Mouse (Mus musculus) kidney, adult 9 months (tissue): ENCODE measurements around the gene Plxnd1.

Experiments used
- DNase-seq: peaks from one replicate; pipeline ENCODE4 v3.0.0; 2022

Plxnd1 gene

DNA sequence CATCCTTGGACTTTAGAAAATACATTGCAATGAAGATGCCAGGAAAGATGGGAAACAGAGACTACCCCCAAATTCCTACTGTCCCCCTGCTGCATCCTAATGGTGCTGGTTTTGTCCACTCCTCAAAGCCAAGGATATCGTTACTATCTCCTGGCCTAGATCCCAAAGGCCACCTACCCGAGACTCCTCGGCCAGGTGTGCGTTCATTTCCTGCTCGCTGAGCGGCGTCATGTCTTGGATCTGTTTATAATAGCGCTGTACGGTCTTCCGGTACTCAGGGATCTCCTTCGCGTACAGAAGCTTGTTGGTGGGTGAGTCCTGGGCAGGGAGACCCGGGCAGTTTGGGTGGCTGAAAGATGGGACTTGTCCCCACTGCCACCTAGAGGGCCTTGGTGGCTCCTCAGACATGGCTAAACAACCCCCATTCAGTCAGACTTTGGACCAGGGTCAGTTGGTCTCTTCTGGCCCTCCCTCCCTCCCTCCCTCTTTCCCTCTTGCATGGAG lies 38.3 kb downstream of the Plxnd1 start:
- DNase-seq = no peak

DNA sequence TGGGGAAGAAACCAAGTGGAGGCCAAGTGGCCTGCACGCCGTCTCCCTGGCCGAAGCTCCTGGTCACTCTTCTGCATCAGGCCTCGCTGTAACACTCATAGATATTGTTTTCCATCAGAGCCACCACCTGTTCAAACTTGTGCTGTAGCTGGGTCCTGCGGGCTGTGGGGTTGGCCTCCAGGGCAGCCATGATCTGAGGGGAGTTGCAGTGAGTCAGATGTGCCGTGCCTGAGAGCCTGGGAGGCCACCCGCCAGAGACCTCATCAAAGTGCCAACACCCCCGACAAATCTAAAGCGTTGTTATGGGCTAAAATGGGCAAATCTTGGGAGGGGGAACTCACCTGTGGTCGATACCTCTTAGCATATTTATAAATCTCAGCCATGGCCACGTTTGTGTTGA lies 39.1 kb downstream of the Plxnd1 start:
- DNase-seq = no peak

- no peak for DNase-seq
Observed at GRCm38 (mm10) chr6:115955169-115955568, 39.6 kb downstream of the Plxnd1 start.

DNA sequence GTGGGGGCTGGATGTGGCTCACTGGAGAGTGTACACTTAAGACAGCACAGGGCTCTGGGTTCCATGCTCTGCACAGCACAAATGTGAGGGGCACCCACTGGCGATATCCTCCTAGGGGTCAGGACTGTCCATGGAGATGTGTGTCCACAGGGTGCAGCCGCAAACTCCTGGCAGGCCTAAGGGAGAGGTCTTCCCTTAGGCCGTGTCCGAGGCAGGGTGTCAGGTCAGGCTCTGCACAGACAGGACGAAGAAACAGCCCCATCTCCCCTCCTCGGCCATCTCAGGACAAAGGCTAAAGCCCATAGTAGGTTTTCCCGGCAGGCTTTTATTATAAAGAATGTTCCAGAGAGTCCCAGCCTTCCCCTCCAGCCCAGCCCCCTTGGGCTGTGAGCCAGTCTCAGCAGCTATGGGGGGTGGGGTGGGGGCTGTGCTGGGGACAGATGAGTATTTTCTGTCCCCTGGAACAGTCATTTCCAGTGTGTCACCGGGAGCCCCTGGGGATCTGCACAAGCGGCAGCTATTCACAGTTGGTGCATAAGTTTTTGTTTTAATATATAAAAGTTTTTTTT lies 40.2 kb downstream of the Plxnd1 start:
- no peak for DNase-seq

DNA sequence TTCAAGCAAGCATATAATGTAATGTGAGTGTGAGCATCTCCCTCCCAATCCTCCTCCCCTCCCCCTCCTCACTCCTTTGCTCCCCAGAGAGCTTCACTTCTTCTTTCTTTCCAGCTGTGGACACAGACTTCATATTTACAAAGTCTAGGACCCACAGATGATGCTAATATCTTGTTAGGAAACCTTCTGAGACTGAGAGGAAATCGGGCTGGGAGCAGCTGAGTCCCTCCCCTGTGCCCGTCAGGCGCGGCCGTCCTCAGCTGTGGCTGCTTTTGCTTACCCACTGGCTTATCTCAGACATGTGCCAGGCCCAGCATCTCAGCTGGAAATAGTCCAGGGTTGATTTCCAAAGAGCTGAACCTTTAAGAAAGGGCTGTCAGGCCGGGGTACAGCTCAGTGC lies 48.4 kb downstream of the Plxnd1 start:
- DNase-seq = no peak

GRCm38 (mm10) chr6:115945633-115946032 lies 49.2 kb downstream of the Plxnd1 start:
- DNase-seq = no peak

- DNase-seq = no peak
Observed at GRCm38 (mm10) chr6:115944638-115945037, 50.2 kb downstream of the Plxnd1 start, which contains the start of gene H1foo. H1foo (plus strand) TSS chr6:115944938.

DNA sequence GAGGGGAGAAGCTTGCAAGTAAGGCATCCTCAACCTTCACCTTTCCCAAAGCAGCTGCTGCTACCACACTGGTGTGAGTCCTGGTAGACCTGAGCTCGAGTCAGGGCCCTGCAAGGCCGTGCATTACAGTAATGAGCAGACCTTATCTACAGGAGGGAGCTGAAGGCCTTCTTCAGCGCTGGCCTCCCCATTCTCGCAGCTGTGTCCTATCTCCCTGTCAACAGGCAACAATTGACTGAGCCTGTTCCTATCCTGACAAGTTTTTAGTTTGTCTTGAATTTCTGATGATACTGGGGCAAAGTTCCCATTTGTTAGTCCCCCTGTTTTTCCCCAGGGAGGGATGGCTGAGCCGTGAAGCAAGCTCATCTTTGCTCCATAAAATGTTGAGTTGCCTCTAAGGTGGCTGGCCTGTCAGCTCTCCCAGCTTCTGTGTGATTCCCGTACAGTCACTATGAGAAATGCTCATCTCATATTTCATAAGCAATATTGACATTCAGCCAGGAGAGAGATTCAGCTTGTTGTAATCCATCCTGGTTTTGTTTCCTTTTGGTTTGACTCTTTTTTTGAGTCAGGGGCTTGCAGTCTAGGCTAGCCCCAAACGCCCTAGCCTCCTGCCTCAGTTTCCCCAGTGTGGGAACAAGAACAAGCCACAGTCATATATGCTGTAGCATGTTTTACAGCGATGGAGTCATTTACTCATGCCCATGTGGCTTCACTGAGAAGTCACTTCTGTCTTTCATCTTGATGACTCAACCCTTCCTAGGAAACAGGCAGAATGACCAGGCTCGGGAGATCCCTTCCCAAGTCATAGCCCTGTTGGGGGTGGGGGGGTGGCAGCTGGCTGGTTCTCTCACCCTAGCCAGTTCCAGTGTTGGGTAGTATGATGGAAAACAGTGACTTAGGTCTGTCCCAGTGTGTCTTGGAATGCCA lies 51.0 kb downstream of the Plxnd1 start:
- no peak for DNase-seq

- DNase-seq = no peak
Observed at GRCm38 (mm10) chr6:115941128-115941527, 53.7 kb downstream of the Plxnd1 start.

- peak; percentile 70 for DNase-seq
Observed at GRCm38 (mm10) chr6:115940603-115941002, 54.2 kb downstream of the Plxnd1 start.

GRCm38 (mm10) chr6:115938798-115939197 lies 56.0 kb downstream of the Plxnd1 start:
- no peak for DNase-seq

DNA sequence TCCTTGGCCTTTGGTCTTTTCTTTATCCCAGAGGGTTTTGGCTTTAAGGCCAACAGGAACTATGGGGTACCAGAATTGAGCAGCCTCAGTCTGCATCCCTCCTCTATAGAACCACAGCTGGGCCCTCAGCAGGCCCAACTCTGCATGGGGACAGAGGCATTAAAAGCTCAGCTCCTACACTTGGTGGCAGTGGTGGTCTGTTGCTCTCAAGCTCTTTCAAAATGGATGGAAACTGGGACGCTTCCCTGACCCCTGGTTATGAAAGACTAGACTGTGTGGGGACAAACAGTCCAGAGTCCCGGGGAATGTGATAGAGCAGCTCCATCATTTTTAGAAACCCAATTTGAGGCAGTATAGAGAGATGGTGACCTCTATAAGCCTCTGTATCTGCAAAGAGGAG lies 56.8 kb downstream of the Plxnd1 start:
- no peak for DNase-seq

- DNase-seq = no peak
Observed at GRCm38 (mm10) chr6:115935544-115935943, 59.3 kb downstream of the Plxnd1 start.

DNA sequence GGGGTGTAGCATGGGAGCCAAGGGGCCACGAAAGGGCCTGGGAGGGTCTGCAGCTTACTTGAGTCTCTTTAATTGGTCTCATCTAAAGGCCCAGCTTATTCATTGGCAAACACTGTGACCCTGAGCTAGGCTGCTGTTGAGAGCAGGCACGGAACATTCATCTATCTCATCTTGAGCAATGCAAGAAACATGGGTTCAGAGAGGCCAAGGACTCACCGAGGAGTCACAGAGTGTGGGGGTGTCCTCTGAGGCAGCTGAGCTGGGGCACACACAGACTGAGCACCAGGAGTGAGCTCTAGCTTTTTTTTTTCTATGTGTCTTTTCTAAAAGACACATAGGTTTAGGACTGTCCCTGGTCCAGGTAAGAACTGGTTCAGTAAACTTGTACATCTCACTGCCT lies 62.4 kb downstream of the Plxnd1 start:
- DNase-seq = no peak

DNA sequence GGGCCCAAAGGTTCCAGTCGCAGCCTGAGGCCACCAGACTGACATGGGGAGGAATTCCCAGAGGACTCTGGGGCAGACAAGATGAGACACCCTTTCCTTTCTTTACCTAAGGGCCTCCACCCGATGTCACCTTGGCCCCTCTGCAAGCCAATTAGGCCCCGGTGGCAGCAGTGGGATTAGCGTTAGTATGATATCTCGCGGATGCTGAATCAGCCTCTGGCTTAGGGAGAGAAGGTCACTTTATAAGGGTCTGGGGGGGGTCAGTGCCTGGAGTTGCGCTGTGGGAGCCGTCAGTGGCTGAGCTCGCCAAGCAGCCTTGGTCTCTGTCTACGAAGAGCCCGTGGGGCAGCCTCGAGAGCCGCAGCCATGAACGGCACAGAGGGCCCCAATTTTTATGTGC lies 63.2 kb downstream of the Plxnd1 start, which contains the start of gene Rho:
Rho (plus strand) TSS at position 110 of the 400 bp plus-strand sequence.
- DNase-seq = no peak

- DNase-seq = no peak
Observed at GRCm38 (mm10) chr6:115930018-115930417, 64.8 kb downstream of the Plxnd1 start.

DNA sequence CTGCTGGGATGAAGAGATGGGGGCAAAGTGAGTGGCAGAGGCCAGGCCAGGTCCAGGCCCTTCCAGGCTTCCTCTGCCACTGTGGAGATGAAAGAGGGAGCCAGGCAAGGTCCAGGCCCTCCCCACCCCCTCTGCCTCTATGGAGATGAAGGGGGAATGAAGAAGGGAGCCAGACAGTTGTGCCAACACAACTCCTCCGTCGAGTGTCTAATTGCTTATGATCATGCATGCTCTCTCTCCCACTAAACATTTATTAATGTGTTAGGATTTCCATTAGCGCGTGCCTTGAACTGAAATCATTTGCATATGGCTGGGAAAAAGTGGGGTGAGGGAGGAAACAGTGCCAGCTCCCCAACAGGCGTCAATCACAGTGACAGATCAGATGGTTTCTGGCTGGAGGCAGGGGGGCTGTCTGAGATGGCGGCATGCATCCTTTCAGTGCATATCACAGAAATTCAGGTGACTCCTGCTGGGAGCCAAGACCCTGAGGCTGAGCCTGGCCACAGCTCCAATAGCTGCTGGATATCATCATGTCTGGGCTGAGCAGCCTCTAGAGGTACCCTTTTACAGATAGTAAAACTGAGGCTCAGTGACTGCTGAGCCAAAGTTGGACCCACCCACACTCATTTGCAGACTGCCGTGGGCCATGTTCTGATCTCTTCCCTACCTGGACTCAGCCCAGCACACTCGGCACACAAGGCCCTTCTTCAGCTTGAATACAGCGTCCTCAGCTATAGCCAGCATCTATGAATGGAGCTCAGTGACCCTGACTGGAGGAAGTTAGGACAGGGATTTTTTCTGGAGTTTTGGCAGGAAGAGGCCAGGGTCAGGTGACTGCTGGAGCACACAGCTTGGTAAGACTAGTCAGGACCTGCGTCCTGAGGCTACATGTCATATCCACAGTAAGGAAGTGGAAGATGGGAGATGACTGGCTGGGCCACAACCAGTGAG lies 67.2 kb downstream of the Plxnd1 start:
- no peak for DNase-seq

GRCm38 (mm10) chr6:115926416-115926815 lies 68.4 kb downstream of the Plxnd1 start:
- DNase-seq = no peak

DNA sequence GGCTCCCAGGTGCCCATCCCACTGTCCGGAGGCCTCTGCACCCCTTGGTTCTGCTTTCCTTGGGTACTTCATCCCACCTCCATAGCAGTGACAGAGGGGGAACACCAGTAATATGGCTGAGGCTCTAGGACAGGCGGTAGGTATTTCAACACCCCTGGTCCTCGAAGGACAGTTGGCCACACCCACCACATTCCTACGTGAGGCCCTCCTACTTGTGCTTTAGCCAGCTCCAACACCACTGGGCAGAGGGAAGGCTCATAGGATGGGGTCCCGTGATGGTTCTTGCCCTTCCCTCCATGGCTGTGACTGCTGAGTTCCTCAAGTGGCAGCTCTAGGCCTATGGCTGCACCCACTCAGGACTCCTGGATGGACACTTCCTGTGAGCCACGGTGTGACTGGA lies 70.0 kb downstream of the Plxnd1 start:
- no peak for DNase-seq

GRCm38 (mm10) chr6:115919876-115920275 lies 74.9 kb downstream of the Plxnd1 start:
- no peak for DNase-seq

DNA sequence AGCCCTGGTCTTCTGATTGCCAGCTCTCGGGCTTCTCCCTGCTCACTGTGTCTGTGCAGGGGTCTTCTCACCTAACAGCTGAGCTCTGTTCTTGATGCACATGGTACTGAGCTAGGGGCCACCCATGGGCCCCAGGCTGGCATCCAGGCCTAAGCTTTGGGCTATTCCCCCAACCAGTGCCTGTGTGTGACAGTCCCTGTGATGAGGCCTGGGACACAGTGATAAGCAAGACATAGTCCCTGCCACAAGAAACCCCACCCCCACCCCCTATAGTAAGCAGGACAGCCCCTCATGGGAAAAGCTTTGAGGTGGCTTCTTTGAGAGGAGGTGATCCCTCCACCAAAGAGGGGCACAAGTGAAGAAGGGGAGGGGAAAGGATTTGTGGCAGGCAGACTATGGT lies 76.2 kb downstream of the Plxnd1 start:
- DNase-seq = no peak

DNA sequence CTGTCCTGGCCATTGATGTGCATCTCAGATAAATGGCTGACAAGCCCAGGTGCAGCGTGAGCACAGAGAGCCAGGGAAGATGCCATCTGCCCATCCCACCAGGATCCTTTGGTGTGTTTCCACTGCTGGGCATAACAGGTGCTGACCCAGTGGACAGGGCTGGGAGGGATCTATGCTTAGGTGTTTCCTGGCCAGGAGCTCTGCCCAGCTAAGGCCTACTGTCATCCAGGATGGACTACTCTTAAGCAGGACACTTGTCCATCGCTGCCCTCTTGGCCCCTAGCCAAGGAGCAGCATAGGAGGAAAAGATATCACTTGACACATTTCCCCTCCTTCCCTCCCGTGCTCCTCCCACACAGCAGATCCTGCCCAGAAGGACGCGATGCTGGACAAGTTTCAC lies 78.2 kb downstream of the Plxnd1 start:
- no peak for DNase-seq
